Mouse (Mus musculus) lung, postnatal 14 days (tissue): ENCODE measurements around the gene Btbd9.
"Not testable (repeated sequence)": the region's sequence is repeated elsewhere in the genome, so short reads cannot be mapped to it uniquely, and the experiment has no call there.

ENCODE experiments used
- DNase-seq: peaks from one replicate; pipeline ENCODE4 v3.0.0; 2021

The Btbd9 gene

DNA sequence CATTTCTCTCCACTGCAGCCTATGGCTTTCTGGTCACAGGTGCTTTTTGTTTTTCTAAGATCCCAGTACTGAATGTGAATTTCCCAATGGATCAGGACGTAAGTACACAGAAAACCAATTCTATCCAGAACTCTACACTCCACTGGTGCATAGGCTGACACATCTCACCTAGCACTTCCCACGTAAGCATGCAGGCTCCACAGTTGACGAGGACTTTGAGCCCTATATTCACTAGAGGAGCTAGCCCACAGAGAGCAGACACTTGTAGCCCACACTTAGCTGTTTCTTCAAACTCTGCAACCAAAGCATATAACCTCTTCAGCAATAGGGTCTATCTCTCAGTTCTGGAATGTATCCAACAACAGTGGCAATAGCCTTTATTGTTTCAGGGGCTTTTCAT lies 19.8 kb downstream of the Btbd9 start:
- no peak for DNase-seq

DNA sequence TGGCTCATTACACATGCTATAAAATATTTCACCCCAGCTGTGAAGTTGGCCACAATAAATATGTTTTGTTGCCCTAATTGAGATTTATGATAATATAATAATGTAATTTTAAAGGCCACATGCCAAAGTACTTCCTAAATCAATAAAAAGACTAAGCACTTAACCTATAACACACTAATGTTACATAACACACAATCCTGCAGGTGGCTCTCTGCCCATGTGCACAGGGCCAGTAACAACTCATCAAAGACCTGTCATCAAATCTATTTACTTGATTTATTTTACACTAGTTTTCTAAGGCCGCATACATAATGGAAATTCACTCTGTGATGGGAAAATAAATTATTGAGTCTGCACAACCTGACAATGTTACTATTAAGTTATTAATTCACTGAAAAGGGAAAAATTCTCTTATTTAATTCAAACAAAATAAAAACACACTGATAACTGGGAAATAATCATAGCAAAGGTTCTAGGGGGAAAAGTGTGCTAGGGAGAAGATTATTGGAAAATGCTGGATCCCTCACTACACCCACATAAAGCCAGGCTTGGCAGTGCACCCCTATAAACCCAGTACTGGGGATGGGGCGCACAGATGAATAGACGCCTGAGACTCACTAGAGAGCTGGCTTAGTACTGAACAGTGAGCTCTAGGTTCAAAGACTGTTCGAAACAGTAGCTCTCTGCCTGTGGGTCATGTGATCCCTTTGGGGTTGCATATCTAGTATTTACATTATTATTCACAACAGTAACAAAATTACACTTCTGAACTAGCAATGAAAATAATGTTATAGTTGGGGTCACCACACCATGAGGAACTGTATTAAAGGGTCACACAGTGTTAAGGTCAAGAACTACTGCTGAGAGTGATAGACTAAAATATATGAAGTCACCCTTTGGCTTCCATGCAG lies 23.0 kb downstream of the Btbd9 start:
- DNase-seq, result no peak

DNA sequence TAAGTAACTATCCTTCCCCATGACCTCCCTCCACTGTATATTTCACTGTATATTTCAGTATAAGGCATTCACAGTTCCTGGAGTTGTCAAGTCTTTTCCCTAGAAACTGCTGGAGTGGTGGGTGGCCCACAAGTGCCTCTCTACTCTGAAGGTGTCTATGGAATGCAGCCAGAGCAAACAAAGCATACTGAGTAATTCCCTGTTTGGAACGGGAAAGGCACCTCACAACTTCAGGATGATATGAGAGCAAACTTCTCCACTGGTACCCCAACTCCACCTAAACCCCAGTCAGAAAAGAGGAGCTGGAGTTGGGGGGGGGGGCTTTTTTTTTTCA lies 25.5 kb downstream of the Btbd9 start:
- peak; percentile 55 for DNase-seq

DNA sequence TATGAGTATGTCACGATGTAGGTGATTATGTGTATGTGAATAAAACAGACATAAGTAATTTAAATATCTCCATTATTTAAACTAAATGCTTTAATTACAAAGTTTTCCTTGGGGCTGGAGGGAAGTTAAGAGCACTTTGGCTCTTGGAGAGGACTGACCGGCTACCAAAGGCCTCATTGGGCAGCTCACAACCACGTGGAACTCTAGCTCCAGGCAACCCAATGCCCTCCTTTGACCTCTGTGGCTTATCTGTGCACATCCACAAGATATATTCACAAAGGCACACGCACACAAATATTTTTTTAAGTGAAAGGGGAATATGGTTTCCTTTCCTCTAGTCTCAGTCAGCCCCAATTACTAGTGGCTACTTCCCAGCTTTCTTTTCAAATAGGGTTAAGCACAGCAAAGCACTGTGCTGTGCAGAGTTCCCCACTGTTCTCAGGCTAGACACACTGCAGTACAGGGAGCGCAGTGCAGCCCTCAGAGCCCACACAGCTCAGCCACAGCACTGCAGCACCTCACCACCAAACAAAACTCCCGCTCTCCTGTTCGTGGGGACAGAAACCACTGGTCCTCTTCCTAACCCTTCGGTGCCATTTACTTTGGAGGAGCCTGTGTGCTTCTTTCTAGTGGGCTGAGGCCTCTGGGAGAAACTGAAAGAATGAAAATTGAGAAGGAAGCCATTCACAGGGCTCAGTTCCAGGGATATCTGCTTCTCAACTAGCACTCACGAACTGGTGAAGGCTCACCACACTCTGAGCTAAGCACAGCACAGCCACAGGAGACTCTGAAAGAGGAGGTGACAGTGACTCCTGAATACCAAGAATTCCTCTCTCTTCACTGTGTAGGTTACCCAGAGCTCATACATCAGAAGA lies 26.2 kb downstream of the Btbd9 start:
- DNase-seq, result no peak

DNA sequence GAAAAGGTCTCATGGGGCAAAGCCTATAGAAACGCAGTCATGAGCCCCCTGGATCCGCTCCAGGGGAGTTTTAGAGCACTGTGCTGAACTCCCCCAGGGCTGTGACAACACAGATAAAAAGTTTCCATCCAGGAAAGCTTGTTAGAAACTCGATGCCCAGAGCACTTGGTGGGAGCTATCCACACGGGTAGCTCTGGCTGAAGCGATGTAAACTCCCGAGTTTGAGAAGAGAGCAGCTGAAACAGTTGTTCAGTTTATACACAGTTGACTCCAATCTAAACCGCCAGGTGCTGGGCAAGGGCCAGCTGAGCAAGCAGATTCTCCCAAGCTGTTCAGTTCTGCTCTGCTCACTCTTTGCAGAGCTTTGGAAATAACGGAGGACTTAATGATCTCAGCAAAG lies 37.2 kb downstream of the Btbd9 start:
- DNase-seq, result peak; percentile 26

DNA sequence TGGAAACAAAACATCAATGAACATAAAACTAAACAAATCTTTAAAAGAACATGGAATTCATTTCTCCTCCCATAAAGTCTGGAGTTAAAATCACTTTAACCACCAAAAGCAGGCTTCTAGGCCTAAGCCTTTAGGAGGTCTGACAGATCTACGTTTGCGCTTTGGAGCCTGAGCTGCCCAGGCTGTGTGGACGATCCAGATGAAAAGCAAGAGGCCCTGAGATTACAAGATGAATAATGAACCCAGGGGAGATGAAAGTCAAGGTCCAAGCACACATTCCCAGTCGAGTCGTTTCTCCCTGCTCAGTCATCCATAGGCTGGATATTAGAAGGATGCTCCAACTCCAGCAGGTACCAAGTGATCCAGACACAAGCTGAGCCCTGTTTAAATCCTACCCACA lies 39.6 kb downstream of the Btbd9 start:
- DNase-seq, result no peak

DNA sequence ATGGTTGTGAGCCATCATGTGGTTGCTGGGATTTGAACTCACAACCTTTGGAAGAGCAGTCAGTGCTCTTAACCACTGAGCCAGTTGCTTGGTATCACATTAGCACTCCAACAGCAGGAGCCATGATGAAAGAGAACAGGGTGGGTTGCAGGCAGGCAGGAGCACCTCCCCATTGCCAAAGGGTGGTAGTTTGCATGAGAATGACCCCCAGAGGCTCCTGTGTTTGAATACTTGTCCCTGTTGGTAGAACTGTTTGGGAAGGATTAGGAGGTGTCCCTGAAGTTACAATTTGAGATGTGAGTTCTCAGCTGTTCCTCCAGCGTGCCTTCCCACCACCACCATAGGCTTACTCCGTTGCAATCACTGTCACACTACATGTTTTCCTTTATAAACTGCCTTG lies 43.2 kb downstream of the Btbd9 start:
- no peak for DNase-seq

DNA sequence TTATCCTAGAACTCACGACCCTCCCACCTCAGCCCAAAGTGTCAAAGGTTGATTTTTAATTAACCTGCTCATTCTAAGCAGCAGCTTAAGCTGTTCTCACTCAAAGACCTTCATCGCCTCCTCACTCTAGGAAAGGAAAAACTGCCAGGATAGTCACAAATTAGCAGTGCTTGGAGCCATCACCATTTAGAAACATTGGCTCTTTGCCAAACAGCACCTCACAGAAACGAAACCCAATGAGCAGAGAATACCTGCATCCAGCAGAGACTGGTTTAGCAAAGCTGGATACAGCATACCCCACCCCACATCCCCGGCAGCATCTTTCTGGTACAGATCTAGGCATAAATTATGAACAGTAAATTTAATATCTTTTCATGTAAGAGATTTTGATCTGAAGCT lies 45.7 kb downstream of the Btbd9 start:
- DNase-seq, result no peak

DNA sequence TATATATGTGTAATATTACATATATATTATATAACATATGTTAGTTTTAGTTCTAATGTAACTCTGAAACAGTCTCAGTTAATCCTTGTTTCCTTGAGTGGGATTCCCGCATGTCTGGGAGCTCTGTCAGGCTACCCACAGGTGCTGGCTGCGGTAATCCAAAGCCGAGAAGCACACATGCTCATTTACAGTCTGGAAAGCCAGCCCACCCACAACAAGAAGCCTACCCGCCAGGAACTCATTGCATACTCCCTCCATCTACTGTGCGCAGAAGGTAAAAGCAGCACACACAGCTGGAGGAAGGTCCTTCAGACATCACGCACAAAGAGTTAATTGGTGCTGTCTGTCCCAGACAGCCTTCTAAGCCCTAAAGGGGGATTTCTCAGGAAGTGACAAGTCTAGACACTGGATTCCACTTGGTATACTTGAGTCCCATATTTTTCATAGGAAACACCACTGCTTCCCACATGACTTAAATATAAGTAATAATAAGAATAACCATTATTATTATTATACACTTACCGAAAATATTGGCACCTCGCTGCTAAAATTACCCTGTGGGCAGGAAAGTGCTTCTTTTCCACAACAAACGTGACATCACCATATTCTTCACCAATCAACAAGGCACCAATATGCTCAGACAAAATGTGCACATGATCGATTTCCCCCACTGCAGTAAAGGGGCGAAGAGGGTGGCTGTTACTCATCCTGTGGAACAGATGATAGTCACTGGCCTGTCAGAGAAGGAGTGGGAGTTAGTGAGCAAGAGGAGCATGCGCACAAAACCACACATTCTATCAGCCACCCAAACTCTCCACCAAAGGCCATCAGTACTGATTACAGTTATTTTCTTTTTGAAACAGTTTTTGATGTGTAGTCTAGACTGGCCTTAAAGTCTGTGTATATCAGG lies 46.4 kb downstream of the Btbd9 start:
- no peak for DNase-seq

DNA sequence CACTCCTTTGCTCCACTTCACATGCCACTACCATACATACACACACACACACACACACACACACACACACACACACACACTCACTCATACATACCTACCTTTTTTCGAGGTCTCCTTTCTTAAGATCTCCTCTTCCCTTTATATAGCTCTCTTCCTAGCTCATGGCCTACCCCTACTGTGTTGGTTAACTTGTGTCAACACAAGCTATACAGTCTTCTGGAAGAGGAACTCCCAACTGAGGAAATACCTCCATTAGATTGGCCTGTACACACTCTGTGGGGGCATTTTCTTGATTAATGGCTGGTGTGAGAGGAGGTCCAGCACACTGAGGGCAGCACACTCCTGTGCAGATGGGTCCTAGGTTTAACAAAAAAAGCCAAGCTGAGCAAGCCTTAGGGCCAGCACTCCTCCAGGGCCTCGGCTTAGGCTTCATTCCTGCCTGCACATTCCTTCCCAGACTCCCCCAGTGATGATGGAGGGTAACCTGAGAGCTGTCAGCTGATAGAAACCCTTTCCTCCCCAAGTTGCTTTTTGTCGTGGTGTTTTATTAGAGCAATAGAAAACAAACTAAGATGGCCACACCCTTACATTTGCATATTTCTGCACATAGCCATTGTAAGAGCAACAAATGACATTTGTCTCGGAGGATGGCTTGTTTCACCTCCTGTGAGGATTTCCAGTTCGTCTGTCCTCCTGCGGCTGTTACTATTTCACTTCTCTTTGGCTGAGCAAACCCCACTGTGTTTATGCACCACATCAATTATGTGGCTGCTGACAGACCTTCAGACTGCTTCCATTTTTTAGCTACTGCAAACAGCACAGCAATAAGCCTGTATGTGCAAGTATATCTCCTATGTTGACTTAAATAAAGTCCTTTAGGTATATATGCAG lies 50.6 kb downstream of the Btbd9 start:
- DNase-seq, result no peak

DNA sequence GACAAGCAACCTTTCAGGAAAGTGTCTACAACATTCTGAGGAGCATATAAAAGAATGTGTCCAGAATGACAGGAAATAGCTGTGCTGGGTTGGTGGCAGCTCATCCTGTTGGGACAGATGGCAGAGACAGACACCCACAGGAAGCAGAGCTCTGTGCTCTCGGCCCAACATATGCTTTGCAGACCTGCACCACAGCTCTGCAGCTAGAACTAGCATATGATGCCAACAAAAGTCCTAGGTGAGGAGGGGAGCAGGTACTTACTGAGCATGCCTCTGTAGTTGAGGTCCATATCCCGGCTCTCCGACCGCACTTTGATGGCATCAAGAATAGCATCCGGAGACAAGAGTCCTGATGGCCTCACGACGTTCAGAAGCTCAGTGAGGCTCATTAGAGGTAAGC lies 51.8 kb downstream of the Btbd9 start:
- peak; percentile 16 for DNase-seq

DNA sequence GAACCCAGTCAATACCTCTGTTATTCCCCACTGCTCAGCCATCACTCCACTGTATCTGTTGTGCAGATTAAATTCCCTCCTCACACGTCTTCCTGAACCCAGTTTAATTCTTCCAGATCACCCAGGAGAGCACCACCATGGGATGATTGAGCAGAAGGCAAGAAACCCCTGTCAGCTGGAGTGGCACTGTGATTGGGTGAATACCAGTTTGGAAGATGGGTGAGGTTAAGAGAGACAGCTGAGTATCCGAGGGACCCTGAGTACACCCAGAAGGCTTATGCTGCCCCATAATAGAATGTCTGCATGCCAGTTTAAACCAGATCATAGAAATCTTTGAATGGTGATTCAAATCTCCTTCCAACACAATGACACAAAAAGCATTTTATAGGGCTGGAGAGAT lies 52.5 kb downstream of the Btbd9 start:
- DNase-seq, result no peak

DNA sequence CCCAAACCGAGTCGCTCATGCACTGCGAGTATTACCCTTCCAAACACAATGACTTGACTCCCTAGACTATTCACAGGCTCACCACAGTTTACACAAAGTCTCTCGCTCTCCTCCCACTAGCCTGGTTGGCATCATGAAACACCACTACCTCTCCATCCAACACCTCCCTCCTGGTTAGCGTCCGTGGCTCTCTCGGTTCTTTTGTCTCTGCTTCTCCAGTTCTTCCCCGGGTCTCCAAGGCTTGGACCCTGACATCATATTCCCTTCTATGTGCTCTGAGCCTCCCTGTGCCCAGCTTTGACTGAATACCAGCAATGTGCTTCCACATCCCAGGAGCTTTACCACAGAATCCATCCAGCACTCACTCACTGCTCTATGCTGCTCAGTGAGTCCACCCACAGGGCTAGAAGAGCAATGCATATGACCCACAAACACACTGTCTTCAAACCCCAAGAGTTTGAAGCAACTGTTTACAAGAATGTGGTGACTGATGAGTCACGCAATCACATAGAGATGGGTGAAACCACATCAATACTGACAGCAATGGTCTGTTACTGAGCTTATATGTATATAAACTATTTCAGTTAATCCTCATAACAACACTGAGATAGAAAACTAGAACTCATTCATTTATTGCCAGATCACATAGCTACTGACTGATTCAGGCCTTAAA lies 53.7 kb downstream of the Btbd9 start:
- no peak for DNase-seq

DNA sequence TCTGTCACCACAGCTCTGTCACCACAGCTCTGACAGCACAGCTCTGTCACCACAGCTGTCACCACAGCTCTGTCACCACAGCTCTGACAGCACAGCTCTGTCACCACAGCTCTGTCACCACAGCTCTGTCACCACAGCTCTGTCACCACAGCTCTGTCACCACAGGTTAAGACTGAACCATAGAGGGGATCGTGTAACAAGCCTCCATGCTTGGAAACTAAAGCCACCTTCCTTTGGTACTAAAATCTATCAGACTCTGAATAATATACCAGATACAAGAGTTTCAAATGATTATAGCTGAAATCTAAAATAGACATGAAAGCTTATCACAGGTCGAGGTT lies 57.1 kb downstream of the Btbd9 start:
- not testable (repeated sequence) for DNase-seq

DNA sequence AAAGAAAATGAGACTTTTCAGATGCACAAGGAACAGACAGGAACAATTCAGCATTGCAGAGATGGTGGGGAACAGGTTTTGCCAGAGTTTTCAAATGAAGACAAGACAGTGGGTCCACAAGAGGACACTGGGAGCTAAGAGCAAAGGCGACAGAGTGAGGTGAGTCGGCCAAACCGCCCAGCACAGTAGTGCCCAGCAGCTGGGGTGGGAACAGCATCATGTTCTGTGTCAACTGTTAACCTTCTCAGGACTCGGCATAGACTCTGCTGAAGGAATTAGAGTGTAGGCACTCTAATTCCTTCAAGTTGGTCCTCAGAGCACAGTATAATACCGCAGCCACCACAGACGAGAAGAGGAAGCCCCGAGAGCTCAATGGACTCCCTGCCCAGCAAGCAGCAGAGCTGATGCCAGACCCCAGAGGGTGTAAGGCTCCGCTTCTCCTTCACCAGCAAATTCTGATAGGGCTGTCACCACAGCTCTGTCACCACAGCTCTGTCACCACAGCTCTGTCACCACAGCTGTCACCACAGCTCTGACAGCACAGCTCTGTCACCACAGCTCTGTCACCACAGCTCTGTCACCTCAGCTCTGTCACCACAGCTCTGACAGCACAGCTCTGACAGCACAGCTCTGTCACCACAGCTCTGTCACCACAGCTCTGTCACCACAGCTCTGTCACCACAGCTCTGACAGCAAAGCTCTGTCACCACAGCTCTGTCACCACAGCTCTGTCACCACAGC lies 57.7 kb downstream of the Btbd9 start:
- DNase-seq, result no peak

DNA sequence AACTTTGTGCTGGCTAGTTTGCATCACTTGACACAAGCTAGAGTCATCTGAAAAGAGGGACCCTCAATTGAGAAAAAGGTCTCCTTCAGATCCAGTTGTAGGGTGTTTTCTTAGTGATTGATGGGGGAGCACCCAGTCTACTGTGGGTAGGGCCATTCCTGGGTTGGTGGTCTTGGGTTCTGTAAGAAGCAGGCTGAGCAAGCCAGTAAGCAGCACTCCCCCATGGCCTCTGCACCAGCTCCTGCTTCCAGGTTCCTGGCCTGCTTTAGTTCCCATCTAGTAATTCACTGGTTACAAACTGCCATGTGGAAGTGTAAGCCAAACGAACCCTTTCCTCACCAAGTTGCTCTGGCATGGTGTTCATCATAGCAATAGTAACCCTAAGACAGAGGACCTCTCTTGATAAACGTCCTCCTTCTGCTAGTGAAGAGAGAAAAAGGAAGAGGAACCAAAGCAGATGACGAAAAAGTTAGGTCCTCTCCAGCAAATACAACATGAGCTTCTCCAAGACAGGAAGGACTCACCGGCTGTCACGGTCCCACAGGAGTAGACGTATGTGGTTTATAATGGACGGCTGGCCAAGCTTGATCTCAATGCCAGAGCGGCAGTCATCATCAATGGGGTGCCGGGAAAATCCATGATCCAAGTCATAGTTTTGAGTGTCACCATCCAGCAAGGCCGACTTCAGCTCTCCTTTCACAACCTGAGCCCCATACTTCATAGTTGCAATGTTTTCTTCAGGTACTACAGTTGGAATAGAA lies 59.5 kb downstream of the Btbd9 start:
- DNase-seq, result no peak

DNA sequence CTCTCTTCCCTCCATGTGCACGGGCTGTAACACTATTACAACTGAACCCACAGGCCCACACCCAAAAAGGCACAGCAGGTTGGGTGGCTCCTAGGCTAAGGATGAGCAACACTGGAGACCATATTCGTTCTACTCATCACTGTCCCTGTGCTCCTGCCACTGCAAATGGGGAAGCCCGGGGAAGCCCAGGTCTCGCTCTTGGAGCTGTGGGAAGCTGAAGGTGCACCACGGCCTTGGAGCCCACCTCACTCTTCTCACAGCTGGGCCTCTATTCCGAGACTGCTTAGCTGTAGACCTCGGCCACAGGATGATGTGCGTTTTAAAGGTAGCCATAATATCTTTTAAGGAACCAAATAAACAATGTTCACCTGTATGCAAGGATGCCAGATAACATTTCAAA lies 60.9 kb downstream of the Btbd9 start:
- DNase-seq, result no peak

DNA sequence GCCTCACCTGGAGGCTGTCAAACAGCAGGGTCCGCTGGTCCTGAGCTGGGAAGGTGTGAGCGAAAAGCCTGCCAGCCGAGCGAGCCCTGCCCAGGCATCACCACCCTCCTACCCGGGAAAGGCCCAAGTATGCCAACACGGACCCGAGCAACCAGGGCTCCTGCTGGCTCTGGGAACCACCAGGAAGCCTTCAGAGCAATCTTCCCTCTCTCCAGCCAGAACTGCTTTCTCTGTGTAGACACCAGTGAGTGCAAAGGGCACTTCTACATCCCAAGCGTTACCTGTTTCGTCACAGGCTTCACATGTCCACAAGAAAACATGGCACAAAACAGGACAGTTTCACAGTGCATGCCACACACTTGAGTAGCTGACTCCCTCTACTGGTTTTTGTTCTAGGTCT lies 63.3 kb downstream of the Btbd9 start:
- no peak for DNase-seq

DNA sequence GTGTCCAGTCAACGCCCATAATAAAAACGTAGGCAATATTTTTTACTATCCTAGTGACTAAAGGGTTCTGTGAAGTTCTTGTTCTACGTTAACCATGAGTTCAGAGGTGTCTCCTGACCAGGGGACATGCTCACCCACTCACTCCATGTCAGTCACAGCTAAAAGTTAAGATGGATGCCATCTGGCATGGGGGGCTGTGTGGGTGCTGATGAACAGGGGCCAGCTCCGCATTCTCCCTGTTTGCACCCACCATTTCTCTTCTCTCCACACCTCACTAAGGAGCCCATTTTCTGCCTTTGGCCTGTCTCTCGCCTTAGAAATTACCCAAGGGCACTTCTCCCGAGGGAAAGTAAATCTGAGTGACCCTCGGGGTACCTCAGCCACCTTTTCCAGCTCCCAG lies 63.8 kb downstream of the Btbd9 start:
- DNase-seq, result no peak

DNA sequence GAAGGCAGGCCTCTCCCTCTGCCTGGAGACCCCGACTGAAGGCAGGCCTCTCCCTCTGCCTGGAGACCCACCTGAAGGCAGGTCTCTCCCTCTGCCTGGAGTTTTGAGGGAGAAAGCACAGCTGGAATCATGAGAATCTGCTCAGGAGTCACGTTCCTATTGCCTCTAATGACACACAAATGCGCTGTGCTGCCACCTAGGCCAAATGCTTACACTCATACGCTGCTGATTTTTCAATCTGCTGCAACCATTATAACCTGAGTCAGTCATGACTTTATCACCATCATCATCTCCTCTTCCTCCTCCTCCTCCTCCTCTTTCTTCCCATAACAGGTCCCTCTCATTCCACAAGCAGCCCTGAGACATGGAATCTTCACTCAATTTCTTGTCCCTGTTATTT lies 64.3 kb downstream of the Btbd9 start:
- no peak for DNase-seq
